In genomic region chr1:60042398-60042795, GRCm38 (mm10) we compare ENCODE assay signal across 8 mouse cellular contexts. TPM values are rescaled to one million over a fixed set of nuclear protein-coding genes. Genes with fewer than 3 reads are reported as not detected.
DNase-seq lines count a peak whose midpoint lies in the region; ATAC-seq lines count a peak whose summit lies in the region.

No protein-coding gene starts in this region.

- H3K27me3 ChIP-seq in heart, embryonic 15.5 days, result peaks cover 14% of the 10 kb centered on the region
- H3K27me3 ChIP-seq in hindbrain, embryonic 12.5 days, result peaks cover 12% of the 10 kb centered on the region
- peaks cover 21% of the 10 kb centered on the region for H3K27me3 ChIP-seq in midbrain, embryonic 12.5 days

- no peak for DNase-seq in heart, postnatal 14 days
- DNase-seq in CD8-positive naive resting alpha-beta T cell, adult 2 months (ENCODE audit: low read depth in 2 of 2, low spot score in 2 of 2), result peak; percentile 7 to 8
- DNase-seq in cerebellum, adult 9-11 months, result peak; percentile 50
- DNase-seq in MN1 (ENCODE audit: low spot score), result no peak
- DNase-seq in T-cell, adult 2 months (ENCODE audit: low spot score), result no peak

- H3K27ac ChIP-seq in heart, embryonic 15.5 days, result no peak overlapping the region
- H3K27ac ChIP-seq in hindbrain, embryonic 12.5 days, result peak overlapping the region; percentile 60
- peak overlapping the region; percentile 56 for H3K27ac ChIP-seq in midbrain, embryonic 12.5 days (replicated peaks)

- peak overlapping the region; percentile 67 for H3K9ac ChIP-seq in heart, embryonic 15.5 days
- peak overlapping the region; percentile 84 for H3K9ac ChIP-seq in hindbrain, embryonic 12.5 days
- H3K9ac ChIP-seq in midbrain, embryonic 12.5 days (replicated peaks), result peak overlapping the region; percentile 81

- ATAC-seq in heart, embryonic 15.5 days (replicated peaks; ENCODE audit: insufficient number of reproducible peaks, insufficient read depth, low FRiP score, low read depth), result no peak
- no peak; the same call in 1 of the 2 replicates for ATAC-seq in hindbrain, embryonic 12.5 days (ENCODE audit: low FRiP score)
- ATAC-seq in midbrain, embryonic 12.5 days (ENCODE audit: low FRiP score, low read depth), result peak; percentile 64; the same call in 1 of the 2 replicates

- H3K36me3 ChIP-seq in heart, embryonic 15.5 days, result no peaks in the 10 kb centered on the region
- H3K36me3 ChIP-seq in hindbrain, embryonic 12.5 days, result no peaks in the 10 kb centered on the region
- no peaks in the 10 kb centered on the region for H3K36me3 ChIP-seq in midbrain, embryonic 12.5 days

- 4% methylated on average over 19 of the region's 19 CpGs for WGBS in heart, embryonic 15.5 days
- 3% methylated on average over 19 of the region's 19 CpGs for WGBS in hindbrain, embryonic 12.5 days
- 4% methylated on average over 19 of the region's 19 CpGs for WGBS in midbrain, embryonic 12.5 days

- peak overlapping the region; percentile 91 for H3K4me2 ChIP-seq in heart, embryonic 15.5 days
- peak overlapping the region; percentile 90 for H3K4me2 ChIP-seq in hindbrain, embryonic 12.5 days (replicated peaks)
- peak overlapping the region; percentile 89 for H3K4me2 ChIP-seq in midbrain, embryonic 12.5 days (replicated peaks)

- peak overlapping the region; percentile 68 for H3K4me3 ChIP-seq in heart, embryonic 15.5 days
- H3K4me3 ChIP-seq in hindbrain, embryonic 12.5 days, result peak overlapping the region; percentile 85
- peak overlapping the region; percentile 84 for H3K4me3 ChIP-seq in midbrain, embryonic 12.5 days

- no peaks in the 10 kb centered on the region for H3K9me3 ChIP-seq in heart, embryonic 15.5 days (replicated peaks)
- H3K9me3 ChIP-seq in hindbrain, embryonic 12.5 days (replicated peaks), result no peaks in the 10 kb centered on the region
- H3K9me3 ChIP-seq in midbrain, embryonic 12.5 days, result no peaks in the 10 kb centered on the region

- H3K4me1 ChIP-seq in heart, embryonic 15.5 days (replicated peaks), result peaks cover 3% of the 10 kb centered on the region
- no peaks in the 10 kb centered on the region for H3K4me1 ChIP-seq in hindbrain, embryonic 12.5 days
- H3K4me1 ChIP-seq in midbrain, embryonic 12.5 days, result 0 out of 2 replicates have a peak, but pooled peaks cover 4% of the 10 kb centered on the region

- intact Hi-C loops in heart, postnatal 14 days (cut with DNase I), result no loop called here

RNA-seq across cellular contexts. Expression of gene Ica1l, which starts 0.6 kb away (rescaled TPM):
- polyA plus RNA-seq in heart, embryonic 15.5 days (2015; fragmentation: Nextera tagmentation; extraction: Ambion mirVana), result 0.20 and 0.81 TPM in 2 replicates
- 1 to 10 TPM in 1 of 2 experiments, under 1 TPM in 1; 0.53 to 1.2 TPM for total RNA-seq in heart, postnatal 14 days (2021)
- polyA plus RNA-seq in hindbrain, embryonic 12.5 days (2016; fragmentation: Nextera tagmentation; extraction: Ambion mirVana), result 11.5 and 11.7 TPM in 2 replicates
- 6.7 and 6.9 TPM in 2 replicates for polyA plus RNA-seq in midbrain, embryonic 12.5 days (2016; fragmentation: Nextera tagmentation; extraction: Ambion mirVana)

RNA-seq across cellular contexts. Expression of gene Carf, which starts 55.6 kb away (rescaled TPM):
- 4.5 and 4.6 TPM in 2 replicates for polyA plus RNA-seq in heart, embryonic 15.5 days (2015; fragmentation: Nextera tagmentation; extraction: Ambion mirVana)
- 1 to 10 TPM; 6.6 to 9.3 TPM for total RNA-seq in heart, postnatal 14 days (2021)
- polyA plus RNA-seq in hindbrain, embryonic 12.5 days (2016; fragmentation: Nextera tagmentation; extraction: Ambion mirVana), result 7.3 and 8.0 TPM in 2 replicates
- 7.1 and 7.6 TPM in 2 replicates for polyA plus RNA-seq in midbrain, embryonic 12.5 days (2016; fragmentation: Nextera tagmentation; extraction: Ambion mirVana)

RNA-seq across cellular contexts. Expression of gene Wdr12, which starts 56.0 kb away (rescaled TPM):
- 24.1 and 30.7 TPM in 2 replicates for polyA plus RNA-seq in heart, embryonic 15.5 days (2015; fragmentation: Nextera tagmentation; extraction: Ambion mirVana)
- 10 to 100 TPM in 1 of 2 experiments, 1 to 10 TPM in 1; 9.3 to 10.9 TPM for total RNA-seq in heart, postnatal 14 days (2021)
- polyA plus RNA-seq in hindbrain, embryonic 12.5 days (2016; fragmentation: Nextera tagmentation; extraction: Ambion mirVana), result 38.3 and 46.1 TPM in 2 replicates
- polyA plus RNA-seq in midbrain, embryonic 12.5 days (2016; fragmentation: Nextera tagmentation; extraction: Ambion mirVana), result 43.7 and 46.8 TPM in 2 replicates

Comparison
In these comparisons a context has a peak if more than half of its experiments do, and no peak if none do; other contexts are left out.
1. DNase-seq: peak in CD8-positive naive resting alpha-beta T cell, adult 2 months (2 of 2) and cerebellum, adult 9-11 months (single experiment); none in heart, postnatal 14 days (0 of 2), MN1 (single experiment) and T-cell, adult 2 months (single experiment).
2. Peak in every context shown above with its lines, with median percentiles within 50 percentile points of each other: H3K4me2 ChIP-seq, H3K4me3 ChIP-seq and H3K9ac ChIP-seq.